Mouse (Mus musculus): ENCODE data around the gene Gm28308. TPM values are rescaled to one million over a fixed set of nuclear protein-coding genes. Genes with fewer than 3 reads are reported as not detected.
A peak's percentile ranks its signal among the peaks of the same experiment; 100 is the strongest.

Gene Gm28308
- total RNA-seq, 2 experiments from 2014 or later: not detected

DNA sequence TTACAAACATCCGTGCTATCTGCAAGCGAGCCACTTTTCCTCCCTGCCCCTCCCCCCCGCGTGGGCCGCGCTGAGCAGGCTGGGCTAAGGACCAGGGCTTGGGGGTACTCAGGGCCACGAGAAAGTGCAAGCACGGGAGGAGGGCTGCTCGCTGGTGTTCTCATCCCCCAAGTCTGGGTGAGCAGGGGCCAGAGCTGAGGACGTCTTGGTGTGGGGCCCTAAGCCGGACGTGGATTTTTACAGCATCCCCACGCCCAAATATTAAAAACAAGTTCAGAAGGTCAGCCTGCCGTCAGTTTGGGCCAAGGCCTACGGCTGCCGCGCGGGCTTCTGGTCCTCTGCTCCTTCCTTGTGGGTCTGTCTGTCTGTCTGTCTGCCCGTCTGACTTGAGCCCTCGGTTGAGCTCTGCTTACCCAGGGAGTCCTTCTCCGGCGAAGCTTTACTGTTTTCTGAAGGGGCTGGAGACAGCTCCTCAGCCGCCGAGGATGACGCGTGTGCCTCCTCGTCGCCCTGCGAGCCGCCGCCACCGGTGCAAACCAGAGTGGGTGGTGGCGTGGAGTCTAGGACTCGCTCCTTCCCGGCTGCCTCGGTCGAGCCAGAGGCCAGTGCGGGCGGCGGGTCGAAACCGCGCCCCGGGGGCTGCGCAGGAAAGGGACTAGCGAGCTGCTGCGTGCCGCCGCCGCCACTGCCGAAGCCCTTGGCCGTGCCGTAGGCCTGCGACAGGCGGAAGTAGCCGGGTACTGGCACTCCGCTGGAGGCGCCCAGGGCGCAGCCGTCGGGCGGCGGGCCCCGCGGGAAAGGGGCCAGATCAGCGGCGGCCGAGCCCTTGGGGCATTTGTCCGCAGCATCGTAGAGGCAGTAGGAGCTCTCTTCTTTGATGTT, 20.6 kb upstream of the Gm28308 start:
- DNase-seq: peak in 1 of 2 experiments; percentile 29

DNA sequence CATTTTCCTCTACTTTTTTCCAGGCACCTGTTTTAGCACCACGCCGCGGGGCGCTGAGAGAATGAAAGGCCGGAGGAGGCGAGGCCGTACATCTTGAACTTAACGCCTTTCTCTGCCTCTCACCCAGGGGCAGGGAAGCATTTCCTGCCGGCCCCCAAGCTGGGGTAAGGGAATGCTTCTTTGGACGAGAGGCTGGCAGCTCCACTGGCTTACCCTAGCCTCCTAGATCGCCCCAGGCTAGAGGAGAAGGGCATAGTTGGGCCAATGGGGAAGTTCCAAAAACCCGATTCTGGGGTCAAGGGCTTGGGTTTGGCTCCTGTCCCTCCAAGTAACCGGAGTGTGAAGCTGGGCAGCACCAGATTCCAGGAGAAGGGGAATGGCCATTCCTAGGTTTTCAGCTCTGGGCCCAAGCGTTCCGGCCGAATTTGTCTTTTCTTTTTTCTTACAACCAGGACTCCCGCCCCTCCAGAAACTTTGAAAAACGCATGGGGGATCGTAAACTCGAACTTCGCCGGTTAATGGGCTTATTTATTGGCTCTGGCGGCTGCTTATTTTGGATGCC, 19.9 kb upstream of the Gm28308 start:
- intact Hi-C loops (cut with DNase I): loop anchor here (5.0 kb wide), 1 partner anchor 1056 kb away; no protein-coding TSS in a partner anchor
- no peak for DNase-seq

More for the DNA sequence above, 20.6 kb upstream of the Gm28308 start:
- intact Hi-C loops (cut with DNase I): loop anchor here (5.0 kb wide), 1 partner anchor 1056 kb away; no protein-coding TSS in a partner anchor

DNA sequence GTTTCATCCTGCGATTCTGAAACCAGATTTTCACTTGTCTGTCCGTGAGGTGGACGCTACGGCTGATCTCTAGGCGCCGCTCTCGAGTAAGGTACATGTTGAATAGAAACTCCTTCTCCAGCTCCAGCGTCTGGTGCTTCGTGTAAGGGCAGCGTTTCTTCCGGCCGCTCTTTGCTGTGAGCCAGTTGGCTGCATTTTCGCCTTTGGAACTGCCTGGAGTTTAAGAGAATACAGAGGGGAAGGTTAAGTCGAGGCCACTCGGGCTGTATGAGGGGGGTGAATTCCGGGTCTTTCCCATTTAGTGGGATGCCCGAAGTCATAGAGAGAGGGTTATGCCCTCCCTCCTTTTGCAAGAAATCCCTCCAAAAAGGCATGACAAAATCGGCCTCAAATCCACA, 19.4 kb upstream of the Gm28308 start:
- peak in 1 of 2 experiments; percentile 29 for DNase-seq
- intact Hi-C loops (cut with DNase I): loop anchor here (5.0 kb wide), 1 partner anchor 1055 kb away; no protein-coding TSS in a partner anchor

DNA sequence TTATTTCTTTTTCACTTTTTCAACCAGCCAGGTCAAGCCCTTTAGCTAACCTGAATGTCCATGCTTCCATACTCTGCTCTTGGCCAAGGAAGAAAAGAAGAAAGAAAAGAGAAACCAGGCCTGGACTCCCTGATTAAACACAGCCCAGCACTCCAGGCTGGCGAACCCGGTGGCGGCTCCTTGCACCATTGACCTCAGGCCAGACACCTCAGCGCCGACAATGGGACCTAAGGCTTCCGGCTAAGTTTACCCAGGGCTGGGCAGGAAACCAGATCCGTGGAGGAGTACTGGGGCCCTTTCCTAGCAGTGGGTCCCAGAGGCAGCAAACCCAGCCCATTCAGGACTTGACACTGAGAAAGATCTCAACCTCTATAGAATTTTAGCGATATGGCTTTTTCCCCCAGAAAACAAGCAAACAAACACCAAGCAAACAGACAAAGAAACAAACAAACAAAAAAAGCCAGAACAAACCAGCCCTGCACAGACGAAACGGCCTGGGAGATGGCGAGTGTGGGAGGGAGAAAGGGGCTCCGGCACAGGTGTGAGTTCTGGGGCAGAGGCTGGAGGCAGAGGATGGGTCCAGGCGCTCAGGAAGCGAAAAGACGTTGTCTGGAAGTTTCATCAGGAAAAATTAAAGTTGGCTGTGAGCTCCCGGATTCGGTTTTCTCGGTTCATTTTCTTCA, 18.9 kb upstream of the Gm28308 start:
- intact Hi-C loops (cut with DNase I): loop anchor here (5.0 kb wide), 1 partner anchor 1055 kb away; no protein-coding TSS in a partner anchor
- peak in 1 of 2 experiments; percentile 33 for DNase-seq

DNA sequence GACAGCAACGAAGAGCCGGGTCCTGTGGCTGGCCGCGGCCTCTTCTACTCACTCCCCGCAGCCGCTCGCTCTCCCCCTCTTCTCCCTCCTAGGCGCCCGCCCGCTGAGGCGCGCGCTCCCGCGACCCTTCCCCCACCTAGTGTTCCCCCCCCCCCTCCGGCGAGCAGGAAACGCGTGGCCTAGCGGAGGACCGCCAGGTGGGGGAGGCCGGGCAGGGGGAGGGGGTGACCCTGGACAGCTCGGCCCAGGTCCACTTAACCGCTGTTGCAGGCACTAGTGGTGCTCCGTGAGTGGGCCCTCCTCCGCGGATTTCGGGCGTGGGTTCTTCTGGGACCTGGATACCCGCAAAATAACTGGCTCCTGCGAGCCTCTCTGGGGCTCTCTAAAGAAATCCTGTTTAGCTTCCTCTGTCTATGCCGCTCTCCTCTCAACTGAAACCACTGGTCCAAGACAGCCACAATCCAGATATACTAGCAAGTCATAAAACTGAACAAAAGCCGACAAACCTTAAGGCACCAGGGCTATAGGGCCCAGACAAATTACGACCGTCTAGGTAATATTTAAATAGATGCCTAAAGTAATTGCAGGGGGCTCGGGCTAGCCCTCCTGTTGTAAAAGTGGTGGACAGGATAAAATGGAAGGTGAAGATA, 17.5 kb upstream of the Gm28308 start, which contains the start of gene Hoxa9:
TSS of gene Hoxa9 (minus strand) at position 574 of the 650 bp plus-strand sequence.
- peak in 1 of 2 experiments; percentile 27 for DNase-seq
- intact Hi-C loops (cut with DNase I): loop anchor here (5.0 kb wide), 1 partner anchor 1053 kb away; no protein-coding TSS in a partner anchor

DNA sequence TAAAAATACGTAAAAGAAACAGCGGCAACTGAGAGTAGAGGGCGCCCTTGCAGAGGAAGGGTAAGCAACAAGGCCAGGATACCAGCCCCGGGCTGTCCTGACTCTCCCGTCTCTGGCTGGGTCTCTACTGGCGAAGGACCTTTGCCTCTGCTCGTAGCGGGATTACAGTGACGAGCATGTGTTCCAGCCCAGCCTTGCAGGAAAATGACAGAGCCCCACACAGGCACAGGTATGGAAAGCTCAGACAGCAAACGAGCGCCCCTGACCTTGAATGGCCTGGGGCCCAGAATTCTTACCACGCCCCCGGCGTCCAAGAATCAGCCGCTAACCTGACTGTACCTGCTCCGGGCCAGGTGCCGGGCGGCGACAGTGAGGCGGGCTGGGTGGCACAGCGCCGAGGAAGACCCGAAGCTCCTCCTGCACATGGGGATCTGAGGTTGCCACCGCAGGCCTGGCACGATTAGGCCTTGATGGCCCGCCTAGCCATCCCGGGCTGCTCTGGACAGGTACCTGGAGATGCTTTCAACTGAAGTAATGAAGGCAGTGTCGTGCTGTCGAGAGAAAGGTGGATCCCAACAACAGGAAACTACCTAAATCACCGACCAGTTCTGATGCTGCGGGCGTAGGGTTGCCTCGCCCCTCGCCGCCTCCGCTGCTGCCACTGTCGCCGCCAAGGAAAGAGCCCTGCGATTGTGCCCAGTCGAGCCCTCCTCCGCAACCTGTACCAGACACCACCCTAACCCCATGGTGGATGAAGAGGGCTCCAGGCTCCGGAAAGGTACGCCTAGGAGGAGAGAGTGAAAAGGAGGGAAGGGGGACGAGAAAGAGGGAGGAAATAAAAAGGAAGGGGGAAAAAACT, 16.6 kb upstream of the Gm28308 start:
- intact Hi-C loops (cut with DNase I): loop anchor here (5.0 kb wide), 1 partner anchor 1052 kb away; no protein-coding TSS in a partner anchor
- DNase-seq: peak in 1 of 2 experiments; percentile 9

DNA sequence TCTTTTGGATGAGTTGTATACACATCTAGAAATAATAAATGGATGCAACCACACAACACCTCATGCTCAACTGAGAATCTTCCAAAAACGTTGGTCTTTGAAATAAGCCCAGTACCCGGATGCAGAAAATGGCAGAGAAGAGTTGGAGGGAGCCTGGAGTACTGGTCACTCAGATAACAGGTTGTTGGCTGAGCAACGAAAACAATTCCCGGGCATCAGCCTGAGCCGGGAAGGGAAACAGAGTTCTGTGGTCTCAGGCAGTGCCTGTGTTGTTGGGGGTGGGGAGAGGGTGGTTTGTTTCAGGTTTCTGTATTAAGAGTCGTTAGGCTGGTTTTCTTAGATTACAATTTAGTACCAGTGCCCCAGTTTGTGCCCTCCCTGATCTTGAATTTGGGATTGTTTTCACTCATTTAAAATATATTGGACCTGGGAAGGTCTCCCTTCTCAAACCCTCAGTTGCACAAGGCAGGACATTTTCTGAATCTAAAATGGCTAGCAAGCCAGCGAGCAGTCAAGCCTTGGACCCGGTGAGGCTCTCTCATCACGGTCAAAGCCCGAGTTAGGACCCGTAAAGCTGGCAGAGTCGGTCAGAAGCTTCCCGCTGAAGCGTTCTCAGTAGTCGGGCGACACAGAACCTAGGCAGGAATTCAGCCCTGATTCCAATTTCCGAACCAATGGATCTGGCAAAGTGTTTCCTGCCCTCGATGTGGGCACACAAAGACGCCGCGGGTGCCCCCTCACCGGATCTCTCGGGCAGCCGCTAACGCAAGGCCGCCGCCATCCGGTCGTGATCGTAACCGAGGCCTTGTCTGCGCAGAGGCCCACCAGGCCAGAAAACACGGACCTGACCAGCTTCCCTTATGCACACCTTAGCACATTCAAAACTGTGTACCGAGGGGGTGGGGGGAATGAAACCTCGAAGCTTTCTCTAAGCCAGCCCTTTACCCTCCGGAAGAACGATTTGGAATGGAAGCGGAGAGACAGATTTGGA, 15.6 kb upstream of the Gm28308 start:
- intact Hi-C loops (cut with DNase I): no loop called here
- DNase-seq: peak in 1 of 2 experiments; percentile 29

DNA sequence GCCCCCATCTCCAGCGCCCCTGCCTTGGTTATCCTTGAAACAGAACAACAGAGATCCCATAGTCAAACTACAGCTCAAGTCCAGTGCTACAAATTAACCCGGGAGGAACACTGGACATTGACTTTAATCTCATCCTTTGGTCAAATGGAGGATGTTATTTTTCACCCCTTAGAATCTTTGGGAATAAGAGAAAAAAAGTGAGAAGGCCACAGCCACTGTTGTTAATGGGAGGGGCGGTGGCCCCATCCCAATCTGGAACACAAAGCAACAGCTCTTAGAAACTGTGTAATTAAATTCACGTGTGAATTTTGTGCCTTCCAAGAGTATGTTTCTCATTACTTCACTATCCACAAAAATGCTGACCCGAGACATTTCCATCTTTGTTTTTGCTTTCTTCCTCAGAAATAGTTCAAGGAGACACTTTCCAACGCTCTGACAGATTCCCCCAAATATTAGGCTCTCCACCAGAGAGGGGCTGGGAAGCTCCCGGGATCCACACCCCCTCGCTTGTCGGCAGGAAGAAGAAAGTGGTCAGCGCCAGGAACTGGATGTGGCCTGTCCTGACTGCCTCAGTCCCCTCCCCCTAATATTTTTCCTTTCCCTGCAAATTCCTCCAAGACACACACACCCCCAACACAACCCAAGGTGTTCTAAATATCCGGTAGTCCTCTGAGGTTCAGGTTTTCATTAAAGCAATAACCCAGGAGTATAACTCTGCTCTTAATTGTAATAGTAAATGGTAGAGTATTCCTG, 14.5 kb upstream of the Gm28308 start:
- DNase-seq: no peak
- intact Hi-C loops (cut with DNase I): no loop called here

DNA sequence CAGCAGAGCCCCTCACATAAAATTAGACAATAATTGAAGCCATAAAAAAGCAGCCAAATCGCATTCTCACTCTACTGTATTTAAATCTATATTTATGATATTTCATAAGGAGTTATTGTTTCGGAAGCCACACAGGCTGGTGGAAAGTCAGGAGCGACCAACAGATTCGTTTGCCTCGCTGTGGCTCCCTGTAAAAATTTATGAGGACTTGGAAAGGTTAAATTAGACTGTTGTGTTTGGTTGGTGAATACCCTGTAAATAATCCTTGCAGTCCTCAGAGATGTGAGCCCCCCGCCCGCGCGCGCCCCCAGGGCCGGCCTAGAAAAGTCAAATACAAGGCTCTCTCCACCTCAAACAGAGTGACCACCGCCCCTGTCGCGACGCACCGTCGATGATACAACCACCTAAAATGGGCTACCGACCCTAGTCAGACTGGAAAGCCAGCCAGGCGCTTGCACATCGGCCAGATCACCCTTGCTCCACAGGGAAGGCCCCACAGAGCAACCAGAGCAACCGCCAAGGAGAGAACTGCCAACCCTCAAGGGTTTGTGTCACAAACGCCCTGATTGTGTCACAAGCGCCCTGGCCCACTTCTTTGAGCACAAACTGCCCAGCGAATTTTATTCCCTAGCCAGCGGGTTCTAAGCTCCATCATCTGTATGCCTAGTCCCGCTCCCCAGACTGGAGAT, 13.6 kb upstream of the Gm28308 start:
- intact Hi-C loops (cut with DNase I): no loop called here
- peak; percentile 23 to 24 for DNase-seq

DNA sequence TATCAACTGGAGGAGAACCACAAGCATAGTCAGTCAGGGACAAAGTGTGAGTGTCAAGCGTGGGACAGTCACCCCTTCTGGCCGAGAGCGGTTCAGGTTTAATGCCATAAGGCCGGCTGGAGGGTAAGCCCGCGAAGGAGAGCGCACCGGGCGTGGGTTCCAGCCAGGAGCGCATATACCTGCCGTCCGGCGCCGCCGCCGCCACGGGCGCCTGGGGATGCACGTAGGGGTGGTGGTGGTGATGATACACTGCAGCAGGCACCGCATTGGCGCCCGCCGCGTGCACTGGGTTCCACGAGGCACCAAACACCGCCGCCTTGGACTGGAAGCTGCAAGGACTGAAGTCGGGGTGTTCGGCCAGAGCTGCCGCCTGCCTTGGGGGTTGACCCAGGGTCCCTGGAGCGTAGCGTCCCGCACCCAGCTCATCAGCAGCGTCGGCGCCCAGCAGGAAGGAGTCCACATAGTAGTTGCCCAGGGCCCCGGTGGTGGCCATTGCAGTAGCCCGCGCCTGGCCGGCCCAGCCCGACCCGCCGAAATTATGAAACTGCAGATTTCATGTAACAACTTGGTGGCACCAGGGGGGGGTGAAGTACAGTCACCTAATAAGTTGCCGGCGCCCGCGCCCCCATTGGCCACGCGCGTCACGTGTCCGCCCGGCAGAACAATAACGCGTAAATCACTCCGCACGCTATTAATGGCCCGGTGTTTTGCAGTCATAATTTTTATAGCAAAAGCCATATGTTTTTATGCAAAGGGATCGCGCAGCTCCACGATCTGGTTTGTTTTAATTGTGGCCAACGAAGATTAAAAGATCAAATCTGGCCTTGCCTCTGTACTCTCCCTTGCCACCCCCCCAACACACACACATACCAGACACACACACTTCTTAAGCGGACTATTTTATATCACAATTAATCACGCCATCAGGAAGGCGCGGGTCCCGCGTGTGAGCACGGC, 12.8 kb upstream of the Gm28308 start:
- intact Hi-C loops (cut with DNase I): no loop called here
- DNase-seq: peak in 1 of 2 experiments; percentile 26

DNA sequence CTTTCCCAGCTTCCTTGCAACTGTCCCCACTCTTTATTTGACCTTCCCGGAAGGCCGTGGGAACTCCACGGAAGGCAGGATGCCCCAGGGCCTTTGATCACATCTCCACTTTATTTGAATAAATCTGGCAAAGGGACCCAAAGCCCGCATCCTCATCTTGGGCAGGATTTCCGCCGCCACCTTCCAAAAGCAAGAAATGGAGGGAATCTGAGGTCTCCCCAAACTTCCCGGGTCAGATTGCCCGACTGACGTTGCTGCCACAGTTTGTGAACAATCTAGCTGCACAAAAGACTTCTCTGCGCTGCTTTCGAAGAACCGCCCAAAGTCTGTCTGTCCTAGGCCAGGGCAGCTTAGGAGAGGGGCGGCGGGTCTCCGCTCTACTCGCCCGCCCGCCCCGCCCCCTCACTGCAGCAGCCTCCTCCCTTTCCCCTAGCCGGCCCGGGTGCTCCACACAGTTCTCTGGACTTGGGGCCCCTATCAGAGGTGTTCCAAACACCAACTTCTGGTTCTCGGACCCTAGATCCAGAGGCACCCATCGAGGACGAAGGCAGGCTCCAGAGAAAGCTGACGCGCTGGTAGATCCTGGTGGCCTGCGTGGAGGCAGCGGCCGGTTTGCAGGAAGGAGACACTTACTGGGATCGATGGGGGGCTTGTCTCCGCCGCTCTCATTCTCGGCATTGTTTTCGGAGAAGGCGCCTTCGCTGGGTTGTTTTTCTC, 11.9 kb upstream of the Gm28308 start:
- intact Hi-C loops (cut with DNase I): loop anchor here (5.0 kb wide), 2 partner anchors 353 to 1043 kb away; no protein-coding TSS in a partner anchor

DNA sequence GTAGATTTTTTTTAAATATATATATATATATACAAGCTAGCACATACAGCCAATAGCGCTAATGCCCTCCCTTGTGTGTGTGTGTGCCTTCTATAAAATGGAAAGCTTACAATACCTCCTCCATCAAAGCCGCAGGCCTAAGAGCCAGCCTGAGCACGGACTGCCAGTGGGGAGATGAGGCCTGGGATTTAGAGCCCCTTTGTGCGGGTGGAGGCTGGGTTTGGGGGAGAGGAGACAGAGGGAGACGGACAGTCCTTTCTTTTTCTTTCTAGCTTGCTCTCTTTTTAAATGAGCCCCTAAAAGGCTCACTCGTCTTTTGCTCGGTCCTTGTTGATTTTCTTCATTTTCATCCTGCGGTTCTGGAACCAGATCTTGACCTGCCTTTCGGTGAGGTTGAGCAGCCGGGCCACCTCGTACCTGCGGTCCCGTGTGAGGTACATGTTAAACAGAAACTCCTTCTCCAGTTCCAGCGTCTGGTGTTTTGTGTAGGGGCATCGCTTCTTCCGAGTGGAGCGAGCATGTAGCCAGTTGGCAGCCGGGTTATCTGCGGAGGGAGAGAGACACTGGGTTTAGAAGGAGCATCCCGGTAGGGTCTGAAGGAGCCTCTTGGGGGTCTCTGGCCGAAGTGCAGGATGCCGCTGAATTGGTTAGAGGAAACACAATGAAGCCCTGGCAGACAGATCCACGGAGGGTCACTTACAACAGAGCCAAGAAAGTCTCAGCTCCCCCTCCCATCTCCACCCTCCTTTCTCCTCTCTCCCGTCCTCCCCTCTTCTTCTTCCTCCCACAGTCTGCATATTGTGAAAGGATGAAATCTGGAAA, 11.0 kb upstream of the Gm28308 start:
- no peak for DNase-seq
- intact Hi-C loops (cut with DNase I): loop anchor here (5.0 kb wide), 2 partner anchors 352 to 1042 kb away; no protein-coding TSS in a partner anchor

More for the DNA sequence above, 11.9 kb upstream of the Gm28308 start:
- DNase-seq: no peak

DNA sequence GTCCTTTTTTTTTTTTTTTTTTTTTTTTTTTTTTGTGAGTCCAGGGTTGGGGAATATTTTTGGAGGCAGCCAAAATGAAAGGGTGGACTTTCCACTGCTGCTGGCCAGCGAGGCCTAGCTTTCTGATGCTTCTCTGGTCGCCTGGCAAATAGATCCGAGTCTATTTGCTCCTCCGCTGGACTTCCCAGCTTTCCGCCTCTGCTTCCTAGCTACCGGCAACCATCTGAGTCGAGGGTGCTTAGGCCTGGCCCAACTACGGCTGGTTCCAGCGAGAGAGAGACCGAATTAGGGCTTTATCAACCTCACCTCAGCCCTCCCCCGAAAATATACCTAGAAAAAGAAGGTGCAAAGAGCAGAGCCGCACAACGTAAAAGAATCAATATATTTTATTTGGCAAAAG, 9.6 kb upstream of the Gm28308 start:
- intact Hi-C loops (cut with DNase I): loop anchor here (5.0 kb wide), 2 partner anchors 350 to 1040 kb away; no protein-coding TSS in a partner anchor
- no peak for DNase-seq

All from heart, postnatal 10 days (tissue).